Mouse (Mus musculus) left cerebral cortex, postnatal 14 days (tissue): ENCODE results near the gene Nrp2. TPM values are rescaled to one million over a fixed set of nuclear protein-coding genes. Genes with fewer than 3 reads are reported as not detected.

Source experiments
- DNase-seq, 2 experiments: peaks; one replicate each; pipeline ENCODE4 v3.0.0; 2021 to 2022; ENCODE audit warnings: low spot score in 2 of 2, mixed read lengths in 1 of 2
- intact Hi-C: fragments of 180-260 bp; cut with DNase I; formaldehyde crosslinking; loops from one replicate; pipeline ENCODE4 v1.15.1; 2025
- total RNA-seq, 2 experiments: library from RNA; stranded (reverse); gene quantifications; 2 replicates each; pipeline ENCODE4 v1.2.3; 2021

Gene Nrp2
- total RNA-seq, 2 experiments from 2014 or later, result 16.9 to 32.7 TPM

- no peak for DNase-seq
- intact Hi-C loops, result no loop called here
Observed at GRCm38 (mm10) chr1:62772391-62772790, 69.3 kb downstream of the Nrp2 start.

GRCm38 (mm10) chr1:62773105-62773920 is 70.2 kb downstream of the Nrp2 start:
- intact Hi-C loops, result no loop called here
- no peak for DNase-seq

DNA sequence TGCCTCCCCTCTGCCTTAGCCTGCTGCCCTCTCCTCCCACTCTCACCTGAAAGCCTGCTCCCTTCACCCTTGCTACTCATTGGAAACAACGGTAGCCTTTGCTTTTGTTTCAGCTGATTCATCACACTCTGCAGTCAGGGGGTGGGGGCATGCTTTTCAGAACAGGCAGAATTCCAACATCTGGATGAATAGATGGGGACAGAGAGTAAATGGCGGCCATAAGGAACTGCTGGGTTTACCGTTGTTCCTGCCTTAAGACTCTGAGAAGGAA is 70.8 kb downstream of the Nrp2 start:
- no peak for DNase-seq
- intact Hi-C loops, result no loop called here

GRCm38 (mm10) chr1:62774288-62775218 is 71.5 kb downstream of the Nrp2 start:
- intact Hi-C loops, result no loop called here
- DNase-seq, result no peak

GRCm38 (mm10) chr1:62777320-62778235 is 74.5 kb downstream of the Nrp2 start:
- intact Hi-C loops, result no loop called here
- no peak for DNase-seq

- intact Hi-C loops, result no loop called here
- no peak for DNase-seq
Observed at GRCm38 (mm10) chr1:62778910-62779309, 75.8 kb downstream of the Nrp2 start.

DNA sequence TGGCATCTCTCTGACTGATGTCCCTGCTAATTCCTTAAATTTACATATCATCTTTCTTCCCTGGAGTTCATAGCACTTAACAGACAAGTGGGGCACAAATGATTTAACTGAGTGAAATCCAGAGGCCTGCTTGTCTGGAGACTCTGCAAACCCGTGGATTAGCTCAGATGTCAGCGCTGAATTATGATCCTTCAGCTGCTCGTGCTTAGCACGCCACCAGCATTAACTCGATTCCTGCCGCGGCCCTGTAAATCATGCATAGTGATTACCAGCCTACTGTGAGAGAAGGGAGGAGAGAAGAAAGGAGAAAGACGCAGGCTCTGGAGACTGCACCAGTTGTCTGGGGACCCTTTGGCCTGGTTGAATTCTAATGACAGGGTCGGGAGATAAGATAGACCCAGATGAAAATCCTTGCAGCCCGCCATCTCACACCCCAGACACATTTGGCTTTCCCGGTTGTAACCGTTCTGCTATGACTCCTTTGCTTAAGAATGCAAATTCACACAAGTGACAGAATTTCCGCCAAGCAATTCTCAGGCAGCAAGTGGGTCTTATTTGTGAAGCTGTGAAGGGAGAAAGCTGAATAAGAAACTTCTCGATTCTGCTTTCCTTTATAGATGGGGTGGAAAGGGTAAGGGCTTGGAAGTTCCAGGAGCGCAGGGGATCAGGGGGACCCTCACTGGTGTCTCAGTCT is 77.1 kb downstream of the Nrp2 start:
- peak in 1 of 2 experiments; percentile 24 for DNase-seq
- intact Hi-C loops, result loop anchor here (5.0 to 10.0 kb wide), 2 partner anchors 78 to 185 kb away; partner anchors contain the start of gene Nrp2

GRCm38 (mm10) chr1:62782155-62782554 is 79.1 kb downstream of the Nrp2 start:
- DNase-seq, result no peak
- intact Hi-C loops, result loop anchor here (5.0 to 10.0 kb wide), 2 partner anchors 80 to 183 kb away; partner anchors contain the start of gene Nrp2

DNA sequence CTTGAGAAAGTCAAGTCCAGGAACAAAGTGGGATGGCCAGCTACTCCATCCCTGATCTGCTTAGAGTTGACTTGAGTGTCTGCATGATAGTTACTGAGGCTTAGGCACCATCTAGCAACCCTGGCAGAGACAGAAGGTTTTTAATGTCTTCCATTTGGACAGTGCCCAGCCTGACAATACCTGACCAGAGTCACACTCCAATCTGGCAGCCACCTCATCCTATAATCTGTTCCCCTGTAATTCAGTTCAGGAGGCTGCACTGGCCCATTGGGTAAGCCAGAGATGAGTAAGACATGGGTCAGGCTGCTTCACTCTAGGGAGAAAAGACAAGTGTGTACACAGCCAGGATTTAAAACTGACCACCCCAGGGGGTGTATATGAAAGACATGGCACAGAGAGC is 79.5 kb downstream of the Nrp2 start:
- no peak for DNase-seq
- intact Hi-C loops, result loop anchor here (5.0 to 10.0 kb wide), 2 partner anchors 80 to 182 kb away; partner anchors contain the start of gene Nrp2

GRCm38 (mm10) chr1:62783354-62784083 is 80.4 kb downstream of the Nrp2 start:
- intact Hi-C loops, result loop anchor here (5.0 to 10.0 kb wide), 2 partner anchors 81 to 181 kb away; partner anchors contain the start of gene Nrp2

DNA sequence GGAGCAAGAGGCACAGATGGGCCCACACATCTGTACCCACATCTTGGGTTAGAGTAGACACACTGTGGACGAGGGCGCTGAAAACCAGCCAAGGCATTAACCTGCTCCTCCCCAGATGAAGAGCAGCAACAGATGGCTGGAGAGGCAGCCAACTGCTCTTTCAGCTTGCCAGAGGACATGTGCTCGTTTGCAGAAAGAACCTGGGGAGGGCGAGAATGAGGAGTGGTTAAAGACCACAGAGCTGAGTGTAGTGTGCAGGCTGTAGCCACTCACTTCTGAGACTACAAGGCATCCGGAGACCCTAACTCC is 81.0 kb downstream of the Nrp2 start:
- peak in 1 of 2 experiments; percentile 34 for DNase-seq
- intact Hi-C loops, result loop anchor here (5.0 to 10.0 kb wide), 2 partner anchors 82 to 181 kb away; partner anchors contain the start of gene Nrp2

More at GRCm38 (mm10) chr1:62783354-62784083, 80.4 kb downstream of the Nrp2 start:
- peak in 1 of 2 experiments; percentile 32 for DNase-seq

DNA sequence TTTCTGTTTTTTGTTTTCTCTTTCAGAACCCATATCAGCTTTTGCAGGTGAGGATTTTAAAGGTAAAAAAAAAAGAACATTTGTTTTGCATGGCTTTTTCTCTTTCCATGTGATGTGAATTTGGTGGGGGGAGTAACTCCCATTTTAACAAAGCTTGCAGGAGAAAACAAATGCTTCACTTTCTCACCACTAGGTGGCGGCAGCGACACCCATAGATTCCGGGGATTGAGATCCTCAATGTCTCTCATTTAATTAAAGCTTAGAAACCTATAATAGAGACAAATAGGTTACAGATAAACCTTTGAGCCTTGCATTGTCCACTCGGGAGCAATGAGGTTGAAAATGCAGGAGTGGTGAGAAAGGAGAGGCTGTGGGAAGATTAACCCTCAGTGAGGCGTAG is 83.2 kb downstream of the Nrp2 start:
- intact Hi-C loops, result loop anchor here (5.0 to 10.0 kb wide), 2 partner anchors 36 to 179 kb away; no protein-coding TSS in a partner anchor

GRCm38 (mm10) chr1:62787546-62787945 is 84.5 kb downstream of the Nrp2 start:
- intact Hi-C loops, result loop anchor here (5.0 to 10.0 kb wide), 2 partner anchors 35 to 177 kb away; no protein-coding TSS in a partner anchor
- no peak for DNase-seq

More for the DNA sequence above, 83.2 kb downstream of the Nrp2 start:
- DNase-seq, result peak; percentile 75 to 86

DNA sequence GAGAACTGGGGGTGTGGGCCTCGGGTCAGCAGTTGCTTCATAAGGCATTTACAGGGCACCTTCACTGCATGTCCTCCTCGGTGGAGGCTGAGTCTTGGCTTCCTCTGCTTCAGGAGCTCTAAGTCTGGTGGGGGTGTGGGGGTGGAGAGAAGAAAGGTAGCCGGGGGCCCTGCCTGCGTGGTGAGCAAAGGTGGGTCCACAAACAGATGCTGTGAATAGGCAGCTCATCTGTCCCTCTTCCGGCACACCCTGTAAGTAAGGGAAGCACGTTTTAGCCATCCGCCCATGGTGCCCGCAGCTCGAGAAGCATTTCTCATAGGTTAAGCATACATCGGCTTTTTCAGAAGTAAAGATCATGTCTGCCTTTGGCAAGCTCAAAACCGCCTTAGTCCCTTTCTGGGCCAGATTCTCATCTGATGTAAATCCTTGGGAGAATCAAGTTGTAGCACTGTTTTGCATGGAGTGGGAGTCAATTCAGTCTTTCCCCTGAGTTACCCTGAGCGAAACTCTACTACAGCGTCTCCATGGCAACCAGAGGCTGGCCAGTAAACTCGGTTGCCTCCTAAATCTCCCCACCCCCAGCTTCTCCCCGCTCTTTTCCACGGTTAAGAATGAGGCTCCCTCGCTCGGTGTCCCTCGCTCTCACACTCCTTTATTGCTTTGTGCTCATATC is 91.3 kb downstream of the Nrp2 start:
- intact Hi-C loops, result loop anchor here (2.0 to 5.0 kb wide), 2 partner anchors 37 to 134 kb away; no protein-coding TSS in a partner anchor
- peak; percentile 80 to 94 for DNase-seq

DNA sequence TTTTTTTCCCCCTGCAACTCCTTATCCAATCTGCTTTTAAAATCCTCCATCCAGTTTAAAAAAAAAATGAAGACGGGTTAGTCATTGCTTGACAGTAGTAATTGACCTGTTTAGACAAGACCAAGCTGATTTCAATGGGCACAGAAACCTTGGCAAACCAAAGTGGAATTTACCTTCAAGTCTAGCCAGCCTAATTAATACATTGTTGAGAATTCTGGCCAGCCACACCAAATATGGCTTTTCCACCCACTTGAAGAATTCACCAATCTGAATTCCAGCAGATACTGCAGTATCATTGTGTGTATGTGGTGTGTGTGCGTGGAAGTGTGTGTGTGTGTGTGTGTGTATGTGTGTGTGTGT is 91.8 kb downstream of the Nrp2 start:
- no peak for DNase-seq
- intact Hi-C loops, result loop anchor here (2.0 to 5.0 kb wide), 2 partner anchors 38 to 134 kb away; no protein-coding TSS in a partner anchor

GRCm38 (mm10) chr1:62795307-62796037 is 92.4 kb downstream of the Nrp2 start:
- DNase-seq, result peak; percentile 54 to 58
- intact Hi-C loops, result loop anchor here (2.0 kb wide), 1 partner anchor 133 kb away; no protein-coding TSS in a partner anchor
